Mouse (Mus musculus) 416B (cell line): ENCODE measurements around the gene Tgfbr3.

Source experiments
- DNase-seq: peaks from one replicate; pipeline ENCODE4 v3.0.0; 2011; ENCODE audit warnings: low read depth

Gene Tgfbr3

DNA sequence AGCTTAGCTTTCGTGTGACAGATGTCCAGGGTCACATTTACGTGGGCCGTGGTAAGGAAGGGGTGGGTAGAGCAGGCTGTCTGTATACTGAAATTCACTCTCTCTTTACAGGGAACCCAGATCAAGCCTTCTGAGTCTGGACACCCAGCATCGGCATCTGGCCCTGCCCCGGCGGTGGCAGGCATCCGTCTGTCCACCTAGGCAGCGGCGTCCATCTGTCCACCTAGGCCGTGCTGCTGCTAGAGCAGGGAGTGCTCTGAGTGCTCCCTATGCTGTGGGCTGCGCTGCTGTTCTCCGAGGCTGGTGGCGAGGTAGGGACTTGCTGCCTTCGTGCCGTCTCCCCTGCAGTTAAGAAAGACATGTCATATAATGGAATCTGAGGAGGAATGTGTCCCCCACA is 180.0 kb downstream of the Tgfbr3 start:
- DNase-seq: no peak

GRCm38 (mm10) chr5:107106793-107107192 is 182.6 kb downstream of the Tgfbr3 start:
- DNase-seq: no peak

- DNase-seq: no peak
These were observed 183.3 kb downstream of the Tgfbr3 start for GRCm38 (mm10) chr5:107106139-107106538.

DNA sequence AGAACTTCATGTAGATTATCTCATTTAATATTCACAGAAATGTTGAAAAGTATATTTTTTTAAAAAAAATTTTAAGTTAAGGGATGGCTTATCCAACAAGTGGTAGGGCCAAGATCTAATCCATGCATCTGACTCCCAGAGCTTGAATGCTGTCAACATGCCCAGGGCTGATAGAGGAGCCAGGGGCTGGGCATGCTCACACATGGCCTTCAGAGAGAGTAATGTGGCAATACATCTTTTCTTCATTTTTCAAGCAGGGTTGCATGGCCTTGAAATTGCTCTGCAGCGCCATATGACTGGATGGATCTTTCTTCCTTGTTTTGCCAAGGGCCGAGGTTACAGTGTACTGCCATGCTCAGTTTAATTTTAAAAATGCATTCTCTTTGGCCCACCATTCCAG is 185.8 kb downstream of the Tgfbr3 start:
- DNase-seq: no peak

- no peak for DNase-seq
These were observed 186.5 kb downstream of the Tgfbr3 start for GRCm38 (mm10) chr5:107102916-107103315.

DNA sequence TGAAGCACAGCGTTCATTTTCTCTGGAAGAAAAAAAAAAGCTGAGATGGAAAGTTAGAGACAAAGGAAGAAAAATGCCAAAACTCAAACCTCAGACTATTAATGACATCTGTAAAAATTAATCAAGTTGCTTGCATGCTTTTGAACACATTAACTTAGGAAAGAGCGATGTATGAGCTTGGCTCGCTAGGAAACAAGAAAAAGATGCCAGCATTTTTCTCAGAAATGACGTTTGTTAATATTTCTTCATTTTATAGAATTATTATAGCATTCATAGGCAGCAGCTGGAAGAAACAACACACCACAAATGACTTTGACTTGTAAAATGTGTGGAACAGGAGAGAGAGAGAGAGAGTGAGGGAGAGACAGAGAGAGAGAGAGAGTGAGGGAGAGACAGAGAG is 187.7 kb downstream of the Tgfbr3 start:
- no peak for DNase-seq

DNA sequence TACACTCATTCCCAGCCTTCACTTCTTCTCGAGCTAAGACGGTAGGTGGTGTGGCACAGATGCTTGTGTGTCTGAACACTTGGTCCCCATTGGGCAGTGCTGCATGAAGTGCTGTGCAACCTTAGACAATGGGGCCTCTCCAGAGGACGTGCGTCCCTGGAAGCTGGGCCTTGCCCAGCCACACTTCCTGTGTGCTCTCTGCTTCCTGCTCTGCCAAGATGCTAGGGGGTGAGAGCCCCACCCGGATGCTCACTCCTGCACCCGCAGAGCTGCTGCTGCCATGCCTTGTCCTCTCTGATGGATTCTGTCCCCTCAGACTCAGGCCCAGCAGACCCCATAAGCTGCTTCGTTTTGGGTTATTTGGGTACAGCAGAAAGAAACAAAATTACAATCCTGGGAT is 188.3 kb downstream of the Tgfbr3 start:
- no peak for DNase-seq

GRCm38 (mm10) chr5:107099634-107100033 is 189.8 kb downstream of the Tgfbr3 start:
- DNase-seq: no peak

GRCm38 (mm10) chr5:107099076-107099475 is 190.4 kb downstream of the Tgfbr3 start:
- no peak for DNase-seq

DNA sequence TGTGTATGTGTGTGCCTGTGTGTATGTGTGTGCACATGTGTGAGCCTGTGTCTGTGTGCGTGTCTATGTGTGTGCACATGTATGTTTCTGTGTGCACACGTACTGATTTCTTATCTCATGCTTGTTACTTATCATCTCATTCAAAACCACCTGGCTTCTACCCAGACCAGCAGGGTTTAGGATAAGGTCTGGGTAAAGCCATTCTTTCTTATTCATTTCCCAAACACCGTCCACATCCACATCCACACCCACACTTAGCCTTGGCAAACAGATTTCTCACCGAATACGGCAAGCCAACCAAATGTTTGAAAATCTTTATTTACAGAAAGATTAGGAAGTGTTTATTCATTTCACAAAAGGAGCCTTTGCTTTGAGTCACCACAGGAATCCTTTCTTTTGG is 191.4 kb downstream of the Tgfbr3 start:
- DNase-seq: no peak

GRCm38 (mm10) chr5:107097314-107097713 is 192.1 kb downstream of the Tgfbr3 start:
- DNase-seq: no peak

DNA sequence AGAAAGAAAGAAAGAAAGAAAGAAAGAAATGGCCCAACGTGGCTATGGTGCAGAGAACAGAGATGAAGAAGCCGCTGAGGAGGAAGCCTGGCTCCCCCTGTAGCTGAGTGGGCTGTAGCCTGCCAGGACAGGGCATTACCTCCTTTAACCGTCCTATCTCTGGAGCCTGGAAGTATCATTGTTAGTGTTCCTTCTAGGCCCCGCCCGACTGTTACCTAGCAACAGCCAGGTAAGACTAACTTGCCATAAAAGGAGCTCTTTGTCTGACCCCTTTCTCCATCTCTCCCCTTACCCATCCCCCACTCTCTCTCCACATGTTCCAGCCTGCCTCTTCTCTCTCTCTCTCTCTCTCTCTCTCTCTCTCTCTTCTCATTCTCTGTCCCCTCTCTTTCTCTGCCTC is 195.2 kb downstream of the Tgfbr3 start:
- DNase-seq: no peak

DNA sequence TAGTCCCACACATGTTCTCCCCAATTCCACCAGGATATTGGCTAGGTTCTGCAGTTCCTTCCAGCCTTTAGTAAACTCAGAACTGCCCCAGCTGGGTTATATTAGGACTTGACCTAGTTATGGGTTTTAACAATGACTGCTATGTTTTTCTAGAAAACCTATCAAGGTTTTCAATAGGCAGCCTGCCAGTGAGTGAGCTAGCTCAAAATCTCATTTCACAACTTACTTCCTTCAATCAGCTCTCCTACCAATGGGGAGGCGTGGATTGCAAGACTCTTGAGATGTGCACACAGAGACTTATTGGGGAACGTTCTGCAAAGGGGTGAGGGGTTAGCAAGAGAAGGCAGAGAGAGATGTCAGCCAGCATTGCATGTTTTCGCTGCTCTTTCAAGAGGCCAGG is 196.2 kb downstream of the Tgfbr3 start:
- DNase-seq: peak; percentile 26

DNA sequence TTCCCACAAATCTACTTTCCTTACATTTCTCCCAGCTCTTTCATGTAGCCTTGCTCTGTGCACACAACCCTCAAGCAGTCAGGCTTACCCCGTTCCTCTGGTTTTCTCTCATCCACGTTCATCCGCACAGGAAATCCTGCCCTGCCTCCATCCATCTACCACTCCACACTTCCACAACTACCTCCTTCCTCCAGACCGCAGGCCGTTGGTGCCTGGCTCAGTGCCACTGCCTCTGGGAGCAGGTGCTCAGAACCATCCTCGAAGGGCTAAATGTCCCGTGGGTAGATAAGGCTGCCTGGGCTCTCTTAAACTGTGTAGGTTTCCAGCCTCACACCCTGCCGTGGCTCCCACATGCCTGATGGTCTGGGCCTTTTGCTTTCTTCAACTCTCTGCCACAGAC is 197.3 kb downstream of the Tgfbr3 start:
- DNase-seq: peak; percentile 89

GRCm38 (mm10) chr5:107089966-107090365 is 199.5 kb downstream of the Tgfbr3 start:
- DNase-seq: no peak

GRCm38 (mm10) chr5:107087829-107088808 is 201.3 kb downstream of the Tgfbr3 start:
- peak; percentile 76 for DNase-seq

GRCm38 (mm10) chr5:107087291-107087690 is 202.1 kb downstream of the Tgfbr3 start:
- peak; percentile 27 for DNase-seq

DNA sequence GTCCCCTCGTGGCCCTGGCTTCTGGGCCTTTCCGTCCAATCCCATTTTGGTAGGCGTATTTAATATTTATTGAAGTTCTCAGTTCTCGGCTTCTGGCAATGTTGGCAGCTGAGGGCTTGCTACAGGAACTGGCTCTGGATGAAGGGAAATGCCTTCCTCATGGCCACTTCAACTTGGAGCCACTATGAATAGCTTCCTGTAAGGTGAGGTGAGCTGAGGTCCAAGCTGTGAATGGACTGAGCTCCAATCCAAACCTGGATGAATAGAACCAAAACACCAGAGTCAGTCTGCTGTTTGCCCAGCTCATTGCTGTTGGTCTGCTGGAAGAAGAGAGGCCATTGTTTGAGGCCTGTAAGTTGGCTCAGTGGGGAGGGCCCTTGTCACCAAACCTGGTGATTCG is 203.3 kb downstream of the Tgfbr3 start:
- no peak for DNase-seq

GRCm38 (mm10) chr5:107084431-107084830 is 205.0 kb downstream of the Tgfbr3 start:
- no peak for DNase-seq

GRCm38 (mm10) chr5:107082011-107082410 is 207.4 kb downstream of the Tgfbr3 start:
- no peak for DNase-seq

DNA sequence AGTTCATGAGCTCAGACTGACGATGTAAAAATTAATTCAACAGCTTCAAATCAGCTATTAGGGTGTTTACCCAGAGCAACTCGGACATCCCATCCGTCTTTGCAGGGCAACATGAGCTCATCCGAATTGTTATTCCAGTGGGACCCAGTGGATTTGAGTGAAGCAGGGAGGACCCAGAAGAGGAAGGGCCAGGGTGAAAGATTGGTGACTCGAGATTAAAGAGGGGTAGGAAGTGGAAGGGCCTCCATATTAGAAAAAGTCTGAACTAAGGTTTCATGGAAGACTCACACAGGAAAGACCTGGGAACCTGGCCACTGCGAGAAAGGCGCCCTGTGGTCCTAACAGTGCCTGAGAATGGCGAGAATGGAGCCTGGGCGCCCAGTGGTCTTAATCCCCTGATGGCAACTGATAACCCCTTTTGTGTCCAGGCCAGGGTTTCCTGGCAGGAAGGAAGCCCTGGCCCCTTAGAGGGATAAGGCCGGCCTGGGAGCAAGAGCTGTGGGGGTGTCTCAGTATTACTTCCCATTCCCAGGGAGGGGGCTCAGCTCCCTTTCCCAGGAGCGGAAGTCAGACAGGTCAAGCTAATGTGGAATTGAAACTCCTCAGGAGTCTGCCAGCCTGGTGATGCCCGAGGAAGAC is 208.3 kb downstream of the Tgfbr3 start:
- DNase-seq: no peak

DNA sequence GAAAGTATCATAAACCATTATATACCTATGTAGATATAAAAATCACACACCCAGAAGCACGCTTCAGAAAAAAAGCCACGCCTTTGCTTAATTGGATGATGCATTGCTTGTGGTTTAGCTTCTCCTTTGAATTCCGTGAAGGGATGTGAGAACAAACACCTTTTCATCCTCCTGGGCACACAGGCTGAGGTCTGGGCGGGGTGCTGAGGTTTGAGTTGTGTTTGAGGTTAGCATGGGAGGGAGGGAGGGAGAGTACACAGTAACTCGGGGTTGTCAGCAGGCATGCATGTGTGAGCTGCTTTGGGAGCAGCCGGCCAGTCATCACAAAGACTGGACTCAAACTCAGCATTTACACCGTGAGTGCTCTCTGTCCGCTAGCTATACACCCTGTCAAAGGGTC is 209.5 kb downstream of the Tgfbr3 start:
- DNase-seq: peak; percentile 38

- DNase-seq: peak; percentile 53
These were observed 210.2 kb downstream of the Tgfbr3 start for GRCm38 (mm10) chr5:107079146-107079638.
